Mouse (Mus musculus): Measurements from ENCODE around the gene Hps4. TPM values are rescaled to one million over a fixed set of nuclear protein-coding genes. Genes with fewer than 3 reads are reported as not detected.

Gene Hps4
- total and polyA plus RNA-seq, 2 experiments from 2014 or later: 12.5 to 13.5 TPM

DNA sequence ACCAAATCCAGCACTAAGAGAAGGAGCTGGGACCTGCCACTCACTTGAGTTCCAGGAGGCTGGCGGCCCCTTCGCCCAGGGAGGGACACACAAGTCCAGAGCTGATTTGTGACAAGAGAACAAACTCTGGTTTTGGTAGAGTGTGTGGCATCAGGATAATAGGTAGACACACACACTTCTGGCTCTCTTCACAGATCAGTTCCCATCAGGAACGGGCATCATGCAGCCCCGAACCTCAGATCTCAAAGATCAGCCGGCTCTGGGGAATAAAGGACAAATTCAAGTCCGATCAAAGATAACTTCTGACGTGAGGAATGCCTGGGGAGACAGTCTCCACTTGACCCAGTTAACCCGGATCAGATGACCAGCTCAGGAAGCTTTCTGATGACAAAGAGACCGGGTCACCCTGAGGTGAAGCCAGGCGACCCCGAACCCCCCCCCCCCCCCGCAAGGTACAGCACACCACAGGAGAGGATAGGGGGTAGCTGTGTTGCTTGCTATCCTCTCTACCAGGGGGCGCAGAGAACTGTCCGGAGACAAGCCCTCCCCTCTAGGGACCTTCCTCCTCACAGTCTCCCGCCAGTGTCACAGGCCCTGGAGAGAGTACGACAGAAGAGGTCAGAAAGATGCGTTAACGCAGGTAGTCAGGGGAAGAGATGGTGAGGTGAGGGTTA, 51.0 kb downstream of the Hps4 start:
- WGBS: 16% methylated on average over 15 of the region's 18 CpGs
- H3K4me2 ChIP-seq (ENCODE audit: low read depth, low read length): peak overlapping the region; percentile 65
- H3K27me3 ChIP-seq (ENCODE audit: control insufficient read depth, insufficient read depth, low read length): peaks cover 90% of the 10 kb centered on the region
- H3K36me3 ChIP-seq (replicated peaks; ENCODE audit: control insufficient read depth, insufficient read depth, low read length): no peaks in the 10 kb centered on the region
- no peak for TF ChIP-seq CTCF (IDR thresholded peaks at IDR 0.05; ENCODE audit: low read depth)
- TF ChIP-seq EP300 (IDR thresholded peaks at IDR 0.05; ENCODE audit: low read depth): no peak
- ATAC-seq (ENCODE audit: insufficient read depth, low read depth) (no peak), DNase-seq (ENCODE audit: low spot score) (no peak)
- H3K9ac ChIP-seq (replicated peaks; ENCODE audit: low read depth, low read length): no peak overlapping the region
- H3K4me1 ChIP-seq (ENCODE audit: control insufficient read depth, insufficient read depth): no peaks in the 10 kb centered on the region
- peak overlapping the region; percentile 56 for H3K4me3 ChIP-seq (ENCODE audit: low read depth, low read length)
- H3K9me3 ChIP-seq (replicated peaks; ENCODE audit: control insufficient read depth, low read length): no peaks in the 10 kb centered on the region
- no peak overlapping the region for H3K27ac ChIP-seq (ENCODE audit: low read depth)

DNA sequence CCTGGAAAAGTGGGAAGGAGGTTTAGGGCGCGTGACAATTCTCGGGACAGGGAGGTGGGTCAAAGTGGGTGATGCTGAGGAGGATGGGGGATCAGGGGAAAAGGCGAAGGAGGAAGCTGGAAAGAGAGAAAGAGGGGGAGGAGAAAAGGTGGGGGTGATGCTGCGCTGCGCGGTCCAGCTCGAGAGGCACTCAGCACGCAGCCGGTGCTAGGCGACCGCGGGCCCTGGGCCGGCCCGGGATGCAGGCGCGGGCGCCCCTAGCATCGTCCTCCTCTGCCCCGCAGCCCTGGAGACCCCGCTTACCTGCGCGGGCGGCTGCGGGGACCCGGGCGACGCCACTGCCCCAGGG, 51.5 kb downstream of the Hps4 start:
- no peak for TF ChIP-seq CTCF (IDR thresholded peaks at IDR 0.05; ENCODE audit: low read depth)
- no peak for TF ChIP-seq EP300 (IDR thresholded peaks at IDR 0.05; ENCODE audit: low read depth)
- Histone ChIP-seq H3K4me1 (ENCODE audit: control insufficient read depth, insufficient read depth) (no peaks in the 10 kb centered on the region), H3K4me2 (ENCODE audit: low read depth, low read length) (peak overlapping the region; percentile 65), H3K9me3 (replicated peaks; ENCODE audit: control insufficient read depth, low read length) (no peaks in the 10 kb centered on the region), H3K9ac (replicated peaks; ENCODE audit: low read depth, low read length) (0 out of 2 replicates have a peak overlapping the region, but pooled peaks have one; percentile 5), H3K27me3 (ENCODE audit: control insufficient read depth, insufficient read depth, low read length) (peaks cover 86% of the 10 kb centered on the region), H3K4me3 (ENCODE audit: low read depth, low read length) (peak overlapping the region; percentile 56), H3K27ac (ENCODE audit: low read depth) (no peak overlapping the region), H3K36me3 (replicated peaks; ENCODE audit: control insufficient read depth, insufficient read depth, low read length) (no peaks in the 10 kb centered on the region)
- 0% methylated on average over 25 of the region's 28 CpGs for WGBS
- peak; percentile 21; the same call in 1 of the 2 replicates for ATAC-seq (ENCODE audit: insufficient read depth, low read depth)
- DNase-seq (ENCODE audit: low spot score): no peak

DNA sequence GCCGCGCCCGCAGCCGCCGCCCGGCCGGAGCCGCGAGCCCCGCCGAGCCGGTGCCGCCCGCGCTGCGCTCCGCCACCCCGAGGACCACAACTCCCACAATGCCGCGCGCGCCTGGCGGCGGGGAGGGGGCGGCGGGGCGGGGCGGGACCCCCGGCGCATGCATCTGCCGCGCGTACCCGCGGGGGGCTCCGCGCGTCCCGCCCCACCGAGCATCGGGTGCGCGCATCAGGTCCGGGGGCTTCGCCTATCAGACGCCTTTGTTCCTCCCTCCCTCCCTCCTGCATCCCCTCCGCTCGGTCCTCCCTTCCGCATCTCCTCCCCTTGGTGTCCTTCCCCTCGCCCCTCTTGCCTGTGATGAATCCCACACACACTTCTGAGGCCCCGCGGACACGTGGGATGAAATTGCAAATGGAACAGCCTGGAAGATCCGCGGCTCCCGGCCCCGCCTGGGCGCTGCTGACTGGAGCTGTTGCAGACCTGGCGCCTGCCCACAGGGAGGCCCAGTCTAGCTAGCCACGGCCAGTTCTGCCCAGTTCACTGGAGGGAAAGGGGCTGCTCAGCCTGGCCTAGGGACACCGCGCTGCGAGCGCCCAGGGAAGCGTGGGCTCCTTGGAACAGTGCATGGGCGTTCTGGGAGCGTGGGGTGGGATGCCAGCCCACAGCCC, 52.0 kb downstream of the Hps4 start, which contains the start of gene Asphd2:
Asphd2 (minus strand) TSS at position 88 of the 665 bp plus-strand sequence.
- Histone ChIP-seq H3K4me1 (ENCODE audit: control insufficient read depth, insufficient read depth) (no peaks in the 10 kb centered on the region), H3K27me3 (ENCODE audit: control insufficient read depth, insufficient read depth, low read length) (peaks cover 80% of the 10 kb centered on the region)

DNA sequence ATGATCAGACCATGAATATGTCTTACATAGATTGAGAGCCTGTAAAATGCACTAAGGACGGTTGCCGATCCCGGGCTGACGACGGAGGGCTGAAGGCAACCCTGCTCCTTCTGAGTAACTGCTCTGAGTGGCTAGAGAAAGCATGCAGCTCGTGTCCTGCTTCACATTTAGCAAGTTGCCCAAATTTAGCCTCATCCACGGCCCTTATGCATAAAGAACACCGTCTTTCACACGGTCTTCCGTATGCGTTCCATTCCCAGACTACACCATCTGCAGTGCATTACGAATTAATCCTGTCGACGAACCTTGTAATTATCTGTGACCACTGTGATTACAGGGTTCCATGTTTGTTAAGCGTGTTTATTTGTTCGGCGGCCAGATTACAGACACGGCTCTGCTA, 53.2 kb downstream of the Hps4 start:
- DNase-seq (ENCODE audit: low spot score): no peak
- Histone ChIP-seq H3K4me1 (ENCODE audit: control insufficient read depth, insufficient read depth) (no peaks in the 10 kb centered on the region), H3K4me3 (ENCODE audit: low read depth, low read length) (no peak overlapping the region), H3K9me3 (replicated peaks; ENCODE audit: control insufficient read depth, low read length) (no peaks in the 10 kb centered on the region), H3K27me3 (ENCODE audit: control insufficient read depth, insufficient read depth, low read length) (peaks cover 69% of the 10 kb centered on the region), H3K36me3 (replicated peaks; ENCODE audit: control insufficient read depth, insufficient read depth, low read length) (no peaks in the 10 kb centered on the region), H3K4me2 (ENCODE audit: low read depth, low read length) (no peak overlapping the region), H3K9ac (replicated peaks; ENCODE audit: low read depth, low read length) (no peak overlapping the region), H3K27ac (ENCODE audit: low read depth) (no peak overlapping the region)
- TF ChIP-seq EP300 (IDR thresholded peaks at IDR 0.05; ENCODE audit: low read depth) (no peak), CTCF (IDR thresholded peaks at IDR 0.05; ENCODE audit: low read depth) (no peak)
- ATAC-seq (ENCODE audit: insufficient read depth, low read depth): no peak
- WGBS: 71% methylated on average over 18 of the region's 18 CpGs

More for the DNA sequence above, 52.0 kb downstream of the Hps4 start, which contains the start of gene Asphd2:
- Histone ChIP-seq H3K27ac (ENCODE audit: low read depth) (no peak within 1 kb of the TSS), H3K9me3 (replicated peaks; ENCODE audit: control insufficient read depth, low read length) (no peaks in the 10 kb centered on the region), H3K4me2 (ENCODE audit: low read depth, low read length) (peak within 1 kb of the TSS; percentile 65), H3K9ac (replicated peaks; ENCODE audit: low read depth, low read length) (0 out of 2 replicates have a peak within 1 kb of the TSS, but pooled peaks have one; percentile 5), H3K36me3 (replicated peaks; ENCODE audit: control insufficient read depth, insufficient read depth, low read length) (no peaks in the 10 kb centered on the region), H3K4me3 (ENCODE audit: low read depth, low read length) (peak within 1 kb of the TSS; percentile 56)
- WGBS: 2% methylated on average over 43 of the region's 67 CpGs
- no peak for TF ChIP-seq EP300 (IDR thresholded peaks at IDR 0.05; ENCODE audit: low read depth)
- DNase-seq (ENCODE audit: low spot score) (peak; percentile 13), ATAC-seq (ENCODE audit: insufficient read depth, low read depth) (peak; percentile 75)

DNA sequence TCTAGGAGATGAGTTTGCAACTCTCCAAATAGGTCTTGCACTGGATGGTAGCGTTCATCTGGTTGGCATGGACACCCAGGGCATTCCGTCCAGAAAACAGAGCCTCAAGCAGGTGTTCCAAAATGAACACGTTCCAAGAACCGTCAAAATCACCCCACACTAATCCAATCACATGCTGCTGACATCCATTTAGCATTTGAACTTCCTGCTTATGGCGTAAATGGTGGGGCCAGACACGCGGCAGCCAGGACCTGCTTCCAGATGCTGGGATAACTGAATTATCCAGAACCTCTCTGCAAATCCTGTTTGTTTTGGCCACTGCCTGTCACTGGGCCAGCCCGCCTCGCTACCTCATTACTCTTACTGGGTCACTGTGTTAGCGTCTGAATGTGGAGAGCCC, 56.4 kb downstream of the Hps4 start:
- ATAC-seq (ENCODE audit: insufficient read depth, low read depth): no peak
- 54% methylated on average over 10 of the region's 10 CpGs for WGBS
- peaks cover 37% of the 10 kb centered on the region for H3K27me3 ChIP-seq (ENCODE audit: control insufficient read depth, insufficient read depth, low read length)

More for the DNA sequence above, 56.4 kb downstream of the Hps4 start:
- H3K27ac ChIP-seq (ENCODE audit: low read depth): no peak overlapping the region
- DNase-seq (ENCODE audit: low spot score): no peak
- no peak overlapping the region for H3K9ac ChIP-seq (replicated peaks; ENCODE audit: low read depth, low read length)
- H3K4me2 ChIP-seq (ENCODE audit: low read depth, low read length): no peak overlapping the region
- H3K9me3 ChIP-seq (replicated peaks; ENCODE audit: control insufficient read depth, low read length): no peaks in the 10 kb centered on the region
- H3K4me1 ChIP-seq (ENCODE audit: control insufficient read depth, insufficient read depth): no peaks in the 10 kb centered on the region
- TF ChIP-seq CTCF (IDR thresholded peaks at IDR 0.05; ENCODE audit: low read depth) (no peak), EP300 (IDR thresholded peaks at IDR 0.05; ENCODE audit: low read depth) (no peak)
- H3K4me3 ChIP-seq (ENCODE audit: low read depth, low read length): no peak overlapping the region
- H3K36me3 ChIP-seq (replicated peaks; ENCODE audit: control insufficient read depth, insufficient read depth, low read length): no peaks in the 10 kb centered on the region

All from heart, postnatal 0 days (tissue).